Mouse (Mus musculus) heart, embryonic 12.5 days (tissue): ENCODE measurements around the gene D230025D16Rik. TPM values are rescaled to one million over a fixed set of nuclear protein-coding genes. Genes with fewer than 3 reads are reported as not detected.
"Not testable (repeated sequence)": the region's sequence is repeated elsewhere in the genome, so short reads cannot be mapped to it uniquely, and the experiment has no call there.

ENCODE experiments used
- ATAC-seq: fragments of 200-750 bp; cut with Nextera tagmentation; 2 replicates; pipeline ENCODE4 v1.8.0; 2017; ENCODE audit warnings: moderate TSS enrichment, moderate library complexity; ENCODE audit not compliant: insufficient number of reproducible peaks, low FRiP score
- H3K27ac ChIP-seq: fragments of 300-500 bp; sonication (generic); 2 replicates; pipeline ENCODE4 v1.5.1; 2016; ENCODE audit warnings: mild to moderate bottlenecking, moderate library complexity; ENCODE audit not compliant: poor library complexity, severe bottlenecking
- H3K27me3 ChIP-seq: fragments of 300-500 bp; sonication (generic); replicated peaks from 2 replicates; pipeline ENCODE4 v1.6.1; 2016; ENCODE audit warnings: mild to moderate bottlenecking, moderate library complexity
- H3K36me3 ChIP-seq: fragments of 300-500 bp; sonication (generic); 2 replicates; pipeline ENCODE4 v1.6.1; 2016; ENCODE audit warnings: mild to moderate bottlenecking, moderate library complexity
- H3K4me1 ChIP-seq: fragments of 300-500 bp; sonication (generic); replicated peaks from 2 replicates; pipeline ENCODE4 v1.6.1; 2016; ENCODE audit warnings: mild to moderate bottlenecking
- H3K4me2 ChIP-seq: fragments of 300-500 bp; sonication (generic); 2 replicates; pipeline ENCODE4 v1.6.1; 2016; ENCODE audit warnings: mild to moderate bottlenecking, moderate library complexity
- H3K4me3 ChIP-seq: fragments of 300-500 bp; sonication (generic); 2 replicates; pipeline ENCODE4 v1.5.1; 2016; ENCODE audit warnings: mild to moderate bottlenecking
- H3K9ac ChIP-seq: fragments of 300-500 bp; sonication (generic); 2 replicates; pipeline ENCODE4 v1.6.1; 2016; ENCODE audit warnings: mild to moderate bottlenecking, moderate library complexity
- H3K9me3 ChIP-seq: fragments of 300-500 bp; sonication (generic); replicated peaks from 2 replicates; pipeline ENCODE4 v1.6.1; 2016; ENCODE audit warnings: mild to moderate bottlenecking, moderate library complexity
- WGBS: fragments of 180-500 bp; shearing (Covaris S2); methylation state at CpG from one replicate; pipeline ENCODE4 v1.1.7; 2016; 5-methylcytosine and 5-hydroxymethylcytosine counted together
- polyA plus RNA-seq: library from polyadenylated mRNA; unstranded; fragments of >200 nt; fragmentation: Nextera tagmentation; extraction: Ambion mirVana; gene quantifications from 2 replicates; pipeline ENCODE4 v1.2.1, GENCODE M21; 2016

Gene D230025D16Rik
- polyA plus RNA-seq, 1 experiment from 2014 or later = 18.9 TPM

DNA sequence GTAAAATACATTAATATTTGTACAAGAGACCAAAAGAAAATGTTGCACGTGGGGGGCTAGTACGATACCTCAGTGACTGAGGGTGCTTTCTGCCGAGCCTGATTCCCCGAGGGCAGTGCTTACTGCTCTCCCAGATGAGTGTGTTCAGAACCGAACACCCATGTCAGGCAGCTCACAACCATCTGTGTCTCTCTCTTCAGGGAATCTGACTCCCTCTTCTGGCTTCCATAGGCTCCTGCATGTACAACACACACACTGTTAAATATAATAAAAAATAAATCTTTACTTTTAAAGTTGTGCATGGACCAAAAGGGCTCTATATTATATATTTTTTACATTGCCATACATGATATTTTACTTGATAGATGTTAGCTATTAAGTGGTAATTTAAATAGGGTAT, 10.8 kb upstream of the D230025D16Rik start:
- WGBS = 87% methylated on average over 5 of the region's 5 CpGs
- no peak overlapping the region for H3K4me3 ChIP-seq
- H3K9ac ChIP-seq = no peak overlapping the region
- no peak overlapping the region for H3K27ac ChIP-seq
- no peak for ATAC-seq
- H3K36me3 ChIP-seq = peaks cover 31% of the 10 kb centered on the region
- no peaks in the 10 kb centered on the region for H3K9me3 ChIP-seq
- H3K27me3 ChIP-seq = no peaks in the 10 kb centered on the region
- H3K4me1 ChIP-seq = 0 out of 2 replicates have a peak, but pooled peaks cover 1% of the 10 kb centered on the region
- H3K4me2 ChIP-seq = no peak overlapping the region

DNA sequence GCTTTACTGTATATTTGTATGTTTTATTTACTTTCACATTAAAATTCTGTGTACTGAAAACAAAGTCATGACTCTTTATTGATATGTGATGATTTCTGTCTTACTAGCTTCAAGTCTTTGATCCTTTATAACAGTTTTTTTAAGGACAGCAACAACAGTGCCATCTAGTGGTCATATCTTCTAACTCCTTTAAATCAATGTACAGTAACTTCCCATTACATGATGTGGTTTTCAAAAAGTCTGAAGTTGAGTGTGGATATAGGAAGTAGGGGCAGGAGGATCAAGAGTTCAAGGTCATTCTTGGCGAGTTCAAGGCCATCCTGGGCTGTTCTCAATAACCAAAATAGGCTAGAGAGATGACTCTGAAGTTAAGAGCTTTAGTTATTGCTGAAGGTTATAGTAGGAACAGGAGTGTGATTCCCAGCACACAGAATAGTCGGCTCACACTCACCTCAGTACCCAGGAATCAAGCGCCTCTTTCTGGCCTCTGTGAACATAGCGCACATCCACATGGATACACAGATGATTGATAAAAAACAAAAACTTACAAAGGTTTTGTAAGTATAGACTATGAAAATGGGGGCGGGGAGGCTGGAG, 6.9 kb upstream of the D230025D16Rik start:
- Histone ChIP-seq H3K27me3 (no peaks in the 10 kb centered on the region), H3K4me1 (no peaks in the 10 kb centered on the region), H3K4me3 (no peak overlapping the region), H3K4me2 (no peak overlapping the region), H3K36me3 (peaks cover 23% of the 10 kb centered on the region), H3K9me3 (no peaks in the 10 kb centered on the region), H3K27ac (no peak overlapping the region), H3K9ac (no peak overlapping the region)
- WGBS = 73% methylated on average over 5 of the region's 5 CpGs
- ATAC-seq = no peak

DNA sequence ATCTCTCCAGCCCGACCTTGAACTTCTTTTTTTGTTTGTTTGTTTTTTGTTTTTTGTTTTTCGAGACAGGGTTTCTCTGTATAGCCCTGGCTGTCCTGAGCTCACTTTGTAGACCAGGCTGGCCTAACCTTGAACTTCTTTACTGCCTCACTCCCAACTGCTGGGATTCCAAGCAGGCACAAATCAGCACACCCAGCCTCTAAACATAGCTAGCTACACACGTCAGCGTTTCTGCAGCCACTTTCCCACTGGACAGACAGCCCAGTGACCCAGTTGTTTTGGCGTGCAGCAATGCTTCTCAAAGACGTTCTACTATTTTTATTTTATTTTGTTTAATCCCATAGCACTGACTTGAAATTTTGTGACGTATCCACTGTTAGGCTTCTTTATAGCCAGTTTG, 1.1 kb upstream of the D230025D16Rik start:
- Histone ChIP-seq H3K9me3 (no peaks in the 10 kb centered on the region), H3K4me2 (no peak overlapping the region), H3K4me3 (no peak overlapping the region), H3K27me3 (no peaks in the 10 kb centered on the region), H3K9ac (0 out of 2 replicates have a peak overlapping the region, but pooled peaks have one; percentile 91), H3K4me1 (peaks cover 16% of the 10 kb centered on the region), H3K27ac (peak overlapping the region; percentile 78; the same call in 1 of the 2 replicates), H3K36me3 (no peaks in the 10 kb centered on the region)
- 72% methylated on average over 7 of the region's 7 CpGs for WGBS
- ATAC-seq = no peak

DNA sequence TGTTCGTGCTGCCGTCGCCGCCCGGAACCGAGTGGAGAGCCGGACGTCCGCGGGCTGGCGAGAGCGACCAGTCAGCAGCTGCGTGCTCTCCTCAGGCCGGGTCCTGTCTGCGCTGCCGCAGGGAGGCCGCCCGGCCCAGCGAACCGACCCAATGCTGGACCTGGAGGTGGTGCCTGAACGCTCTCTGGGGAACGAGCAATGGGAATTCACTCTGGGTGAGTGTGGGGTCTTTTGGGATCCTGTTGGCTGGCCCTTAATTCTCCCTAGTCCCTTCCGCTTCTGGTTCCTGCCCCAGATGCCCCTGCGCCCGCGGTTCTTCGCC, 288 bp downstream of the D230025D16Rik start:
- H3K4me2 ChIP-seq = peak overlapping the region; percentile 80
- no peak for ATAC-seq
- WGBS = under 1% methylated on average over 27 of the region's 27 CpGs

DNA sequence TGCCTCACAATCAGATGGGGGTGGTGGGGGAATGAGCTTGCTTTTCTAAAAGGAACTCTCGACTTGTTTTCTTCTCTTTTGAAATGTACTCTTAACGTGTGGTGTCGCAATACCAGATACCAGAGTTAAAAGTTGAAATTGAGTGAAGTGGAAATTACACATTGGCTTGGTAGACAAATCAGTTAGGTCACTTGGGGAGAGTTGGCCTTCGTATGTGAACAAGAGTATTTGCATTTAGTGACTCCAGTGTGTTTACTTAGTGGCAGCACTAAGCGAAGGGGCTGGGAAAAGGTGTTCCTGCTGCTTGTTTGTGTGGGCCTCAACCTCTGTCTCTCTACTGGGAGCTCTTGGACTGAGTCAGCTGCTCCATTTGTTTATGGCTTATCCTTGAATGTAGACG, 972 bp downstream of the D230025D16Rik start:
- peak overlapping the region; percentile 80 for H3K4me2 ChIP-seq
- H3K4me1 ChIP-seq = peaks cover 19% of the 10 kb centered on the region
- 25% methylated on average over 6 of the region's 6 CpGs for WGBS
- peak overlapping the region; percentile 91 for H3K9ac ChIP-seq
- H3K4me3 ChIP-seq = peak overlapping the region; percentile 96
- H3K27me3 ChIP-seq = no peaks in the 10 kb centered on the region
- H3K9me3 ChIP-seq = no peaks in the 10 kb centered on the region
- H3K36me3 ChIP-seq = no peaks in the 10 kb centered on the region
- 0 out of 2 replicates have a peak overlapping the region, but pooled peaks have one; percentile 82 for H3K27ac ChIP-seq
- no peak for ATAC-seq

More for the DNA sequence above, 288 bp downstream of the D230025D16Rik start:
- Histone ChIP-seq H3K36me3 (no peaks in the 10 kb centered on the region), H3K27me3 (no peaks in the 10 kb centered on the region), H3K27ac (peak overlapping the region; percentile 82), H3K4me1 (peaks cover 16% of the 10 kb centered on the region), H3K9me3 (no peaks in the 10 kb centered on the region), H3K4me3 (peak overlapping the region; percentile 96), H3K9ac (peak overlapping the region; percentile 91)

DNA sequence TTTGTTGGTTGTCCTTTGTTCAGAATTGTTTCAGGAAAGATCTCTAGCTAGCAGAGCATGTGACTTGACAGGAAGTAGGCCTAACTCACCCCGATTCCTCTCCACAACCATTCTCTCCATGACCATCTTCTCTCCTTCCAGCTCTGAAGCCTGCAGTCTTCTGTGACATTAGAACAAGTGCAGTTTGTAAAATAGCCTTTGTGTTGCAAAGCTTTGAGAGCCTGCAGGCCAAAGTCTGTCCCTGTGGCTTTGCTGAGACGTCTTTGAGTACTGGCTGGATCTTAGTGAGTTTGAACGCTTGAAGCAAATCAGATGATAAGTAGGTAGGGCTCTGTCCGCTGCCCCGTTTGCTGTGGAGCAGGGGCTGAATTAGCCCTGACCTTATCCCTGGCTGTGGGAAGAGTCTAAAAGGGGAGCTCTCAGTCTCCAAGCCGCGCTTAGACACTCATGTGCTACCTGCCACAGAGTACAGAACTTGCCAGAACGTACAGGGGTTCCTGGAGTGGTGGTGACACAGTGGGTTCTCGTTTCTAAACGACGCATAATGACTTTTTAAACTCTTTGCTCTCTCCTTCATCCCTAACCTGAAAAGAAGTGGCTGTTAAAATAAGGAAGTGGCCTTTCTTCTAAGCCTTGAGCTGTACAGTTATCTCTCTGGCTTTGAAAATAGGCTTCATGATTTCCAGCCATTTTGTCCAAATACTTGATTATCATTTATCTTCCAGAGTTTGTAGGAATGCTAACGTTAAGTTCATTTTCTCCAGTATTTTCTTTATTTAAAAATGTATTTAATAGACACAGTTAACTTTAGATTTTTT, 6.8 kb downstream of the D230025D16Rik start:
- H3K27ac ChIP-seq = no peak overlapping the region
- no peaks in the 10 kb centered on the region for H3K27me3 ChIP-seq
- no peak overlapping the region for H3K9ac ChIP-seq
- 78% methylated on average over 12 of the region's 12 CpGs for WGBS
- H3K36me3 ChIP-seq = peaks cover 23% of the 10 kb centered on the region
- H3K4me2 ChIP-seq = no peak overlapping the region
- H3K9me3 ChIP-seq = no peaks in the 10 kb centered on the region
- ATAC-seq = no peak
- no peak overlapping the region for H3K4me3 ChIP-seq
- H3K4me1 ChIP-seq = 0 out of 2 replicates have a peak, but pooled peaks cover 9% of the 10 kb centered on the region

DNA sequence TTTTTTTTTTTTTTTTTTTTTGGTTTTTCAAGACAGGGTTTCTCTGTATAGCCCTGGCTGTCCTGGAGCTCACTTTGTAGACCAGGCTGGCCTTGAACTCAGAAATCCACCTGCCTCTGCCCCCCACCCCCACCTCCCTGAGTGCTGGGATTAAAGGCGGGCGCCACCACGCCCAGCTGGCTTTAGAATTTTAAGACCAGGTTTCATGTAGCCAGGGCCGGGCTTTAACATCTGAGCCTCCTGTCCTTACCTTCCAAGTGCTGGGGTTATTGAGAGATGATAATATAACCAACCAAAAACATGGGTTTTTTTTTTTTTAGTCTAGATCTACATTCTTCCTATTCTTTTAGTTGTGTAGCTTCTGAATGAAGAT, 7.4 kb downstream of the D230025D16Rik start:
- WGBS = 93% methylated on average over 4 of the region's 4 CpGs
- H3K9me3 ChIP-seq, H3K4me3 ChIP-seq, H3K4me2 ChIP-seq, H3K9ac ChIP-seq, H3K27ac ChIP-seq, H3K4me1 ChIP-seq, ATAC-seq, H3K27me3 ChIP-seq: not testable (repeated sequence)
- H3K36me3 ChIP-seq = peaks cover 24% of the 10 kb centered on the region

DNA sequence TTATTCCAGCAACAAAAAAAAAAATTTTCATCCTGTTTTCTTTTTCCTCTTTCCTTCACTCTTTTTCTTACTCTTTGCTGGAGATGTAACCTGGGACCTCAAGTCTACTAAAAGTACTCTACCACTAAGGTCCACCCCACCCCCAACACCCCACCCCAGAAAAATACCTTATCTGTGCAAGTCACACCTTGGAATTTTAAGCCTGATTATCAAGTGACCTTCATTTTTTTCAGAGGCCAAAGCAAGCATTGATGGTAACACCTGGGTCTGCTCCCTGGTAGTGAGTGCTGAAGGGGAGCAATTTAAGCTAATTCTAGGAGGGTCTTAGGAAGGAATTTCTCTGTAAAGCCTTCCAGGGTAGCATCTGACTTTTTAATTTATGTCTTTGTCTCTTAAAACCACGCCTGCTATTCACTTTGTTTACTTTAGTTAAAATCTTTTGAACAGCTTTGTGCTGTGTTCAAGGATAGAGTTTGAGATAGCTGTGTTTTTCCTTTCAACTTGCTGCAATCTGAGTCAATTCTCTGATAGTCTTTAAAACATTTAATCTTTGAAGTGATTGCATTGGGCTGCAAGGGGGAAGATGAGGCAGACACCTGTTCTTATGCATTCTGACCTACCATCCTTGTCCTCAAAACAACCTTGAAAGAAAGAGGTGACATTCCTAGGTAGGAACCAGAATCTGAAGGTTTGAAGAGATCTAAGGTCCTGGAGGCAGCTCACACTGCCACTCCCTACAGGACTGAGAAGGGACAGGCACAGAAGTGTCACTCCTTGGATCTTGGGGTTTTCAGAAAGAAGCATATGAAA, 8.4 kb downstream of the D230025D16Rik start:
- Histone ChIP-seq H3K9me3 (no peaks in the 10 kb centered on the region), H3K4me3 (no peak overlapping the region), H3K9ac (no peak overlapping the region), H3K27ac (no peak overlapping the region), H3K4me1 (0 out of 2 replicates have a peak, but pooled peaks cover 9% of the 10 kb centered on the region), H3K27me3 (no peaks in the 10 kb centered on the region), H3K36me3 (peaks cover 31% of the 10 kb centered on the region), H3K4me2 (no peak overlapping the region)
- WGBS = 70% methylated on average over 1 of the region's 1 CpGs
- ATAC-seq = no peak

DNA sequence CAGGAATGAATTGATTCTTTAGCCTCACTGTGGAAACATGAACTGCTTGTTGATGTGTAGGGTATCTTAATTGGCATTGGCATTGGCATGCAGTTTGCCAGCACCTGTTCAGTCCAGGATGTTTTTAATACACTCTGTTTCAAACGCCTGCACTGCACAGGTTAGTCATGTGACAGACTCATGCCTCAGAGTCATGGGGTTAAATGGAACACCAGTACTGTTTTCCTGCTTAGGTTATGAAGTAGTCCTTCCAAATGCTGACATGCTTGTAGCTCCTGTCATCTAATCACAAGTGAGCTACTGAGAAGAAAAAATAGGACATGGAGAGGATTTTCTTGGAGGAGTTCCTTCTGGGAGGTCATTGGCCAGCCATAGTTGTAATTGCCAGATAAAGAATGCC, 10.3 kb downstream of the D230025D16Rik start:
- Histone ChIP-seq H3K4me2 (no peak overlapping the region), H3K9me3 (no peaks in the 10 kb centered on the region), H3K36me3 (peaks cover 45% of the 10 kb centered on the region), H3K27me3 (no peaks in the 10 kb centered on the region), H3K27ac (no peak overlapping the region), H3K9ac (no peak overlapping the region), H3K4me3 (no peak overlapping the region), H3K4me1 (0 out of 2 replicates have a peak, but pooled peaks cover 9% of the 10 kb centered on the region)
- WGBS = 78% methylated on average over 1 of the region's 1 CpGs
- ATAC-seq = no peak

DNA sequence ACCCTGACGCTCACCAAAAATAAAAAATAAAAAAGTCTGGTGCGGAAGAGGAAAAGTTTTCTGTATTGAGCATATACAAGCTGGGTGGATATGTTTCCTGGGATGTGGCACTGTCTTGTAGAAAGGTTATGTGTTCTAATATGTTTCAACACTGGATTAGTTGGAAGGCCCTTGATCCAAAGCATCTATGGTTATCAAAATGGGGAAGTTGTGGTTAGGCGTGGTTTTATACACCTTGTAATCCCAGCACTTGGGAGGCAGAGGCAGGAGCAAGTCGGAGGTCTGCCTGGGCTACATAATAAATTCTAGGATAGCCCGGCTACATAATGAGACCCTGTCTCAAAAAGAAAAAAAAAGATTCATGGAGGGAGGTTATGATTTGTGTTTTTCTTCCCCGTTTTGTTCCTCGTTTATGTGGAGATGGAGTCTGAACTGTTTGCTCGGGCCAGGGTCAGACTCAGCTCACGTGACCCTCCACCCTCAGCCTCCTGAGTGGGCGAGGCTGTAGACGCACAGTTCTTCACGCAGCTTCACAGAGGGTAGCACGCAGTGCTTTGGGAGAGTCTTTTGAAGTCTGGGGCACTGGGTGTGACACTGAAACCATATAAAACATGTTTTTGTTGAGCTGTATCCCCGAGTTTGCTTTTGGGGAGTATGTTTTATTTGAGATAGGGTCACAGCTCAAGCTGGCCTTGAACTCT, 12.6 kb downstream of the D230025D16Rik start:
- Histone ChIP-seq H3K27me3 (no peaks in the 10 kb centered on the region), H3K4me3 (no peak overlapping the region), H3K4me1 (no peaks in the 10 kb centered on the region), H3K27ac (no peak overlapping the region), H3K4me2 (no peak overlapping the region), H3K9me3 (no peaks in the 10 kb centered on the region), H3K9ac (no peak overlapping the region), H3K36me3 (peaks cover 57% of the 10 kb centered on the region)
- no peak for ATAC-seq
- 87% methylated on average over 14 of the region's 14 CpGs for WGBS
